Mouse (Mus musculus) olfactory bulb, adult 2 months (tissue): Measurements from ENCODE around the gene Tcf7l2.

Source experiments
- CTCF ChIP-seq: fragments of 200-500 bp; IDR thresholded peaks from 2 replicates; pipeline ENCODE4 v1.5.1; 2012; ENCODE audit warnings: low read depth, mild to moderate bottlenecking, low read length, moderate library complexity; ENCODE audit not compliant: insufficient read depth
- POLR2A ChIP-seq: fragments of 200-500 bp; IDR thresholded peaks from 2 replicates; pipeline ENCODE4 v1.6.1; 2012; ENCODE audit warnings: mild to moderate bottlenecking, low read depth, low read length, moderate library complexity; ENCODE audit not compliant: insufficient read depth

- TF ChIP-seq CTCF, result no peak
- TF ChIP-seq POLR2A, result no peak
Observed at GRCm38 (mm10) chr19:55860009-55860743, 118.6 kb downstream of the Tcf7l2 start.
